Mouse (Mus musculus): ENCODE results near the gene Fam177a.
"Not testable (repeated sequence)": the region's sequence is repeated elsewhere in the genome, so short reads cannot be mapped to it uniquely, and the experiment has no call there.

DNA sequence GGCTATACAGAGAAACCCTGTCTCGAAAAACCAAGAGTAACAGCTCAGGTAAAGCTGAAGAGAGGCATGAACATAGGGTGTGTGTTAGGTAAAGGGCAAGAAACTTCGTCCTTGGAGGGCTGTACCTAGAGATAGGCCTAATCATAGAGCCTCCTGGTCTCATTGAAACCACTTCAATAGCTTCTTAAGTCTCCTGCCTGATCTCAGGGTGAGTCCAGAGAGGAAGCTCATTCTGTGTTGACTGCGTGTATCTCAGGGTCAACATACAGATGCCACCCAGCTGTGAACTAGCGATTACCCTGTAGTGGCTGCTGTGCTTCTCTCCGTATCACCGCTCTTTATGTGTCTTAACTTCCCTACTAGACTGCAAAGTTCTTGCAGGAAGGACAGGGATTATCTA is 13.6 kb downstream of the Fam177a start:
- TF ChIP-seq CTCF (IDR thresholded peaks at IDR 0.05; ENCODE audit: control insufficient read depth, insufficient read depth, insufficient replicate concordance, low read depth, low read length); POLR2A (IDR thresholded peaks at IDR 0.05; ENCODE audit: control insufficient read depth, low read depth, low read length): not testable (repeated sequence)
